Mouse (Mus musculus) gastrocnemius, postnatal 25 days (tissue): Measurements from ENCODE around the gene Chd6. TPM values are rescaled to one million over a fixed set of nuclear protein-coding genes. Genes with fewer than 3 reads are reported as not detected.
A peak's percentile ranks its signal among the peaks of the same experiment; 100 is the strongest.

Source experiments
- DNase-seq: peaks from one replicate; pipeline ENCODE4 v3.0.0; 2022
- total RNA-seq, 2 experiments: library from RNA; stranded (reverse); gene quantifications; 1 replicate in 1 of 2; 2 replicates in 1 of 2; pipeline ENCODE4 v1.2.3; 2021

Chd6 gene
- total RNA-seq, 2 experiments from 2014 or later: 11.5 to 12.2 TPM

GRCm38 (mm10) chr2:160932325-160932724 is 176.6 kb downstream of the Chd6 start:
- peak; percentile 81 for DNase-seq

- DNase-seq: no peak
These were observed 177.5 kb downstream of the Chd6 start for GRCm38 (mm10) chr2:160931378-160931777.

GRCm38 (mm10) chr2:160925203-160925602 is 183.7 kb downstream of the Chd6 start:
- DNase-seq: peak; percentile 62

DNA sequence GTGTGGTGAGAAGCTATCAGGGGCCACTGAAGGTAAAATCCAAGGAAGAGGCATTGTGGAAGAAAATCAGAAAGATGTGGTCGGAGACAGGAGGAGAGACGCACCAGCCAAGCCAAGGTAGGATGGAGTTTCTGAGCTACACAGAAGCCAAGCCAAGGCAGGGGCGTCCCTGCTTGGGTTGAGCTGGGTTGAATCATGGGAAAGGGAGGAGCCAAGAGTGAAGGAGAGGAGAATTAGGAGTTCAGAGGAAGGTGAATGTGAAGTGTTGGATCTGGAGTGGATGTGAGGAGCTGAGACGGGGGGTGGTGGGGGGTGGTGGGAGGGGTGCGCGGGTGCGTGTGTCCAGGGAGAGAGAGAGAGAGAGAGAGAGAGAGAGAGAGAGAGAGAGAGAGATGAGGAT is 187.6 kb downstream of the Chd6 start:
- no peak for DNase-seq

DNA sequence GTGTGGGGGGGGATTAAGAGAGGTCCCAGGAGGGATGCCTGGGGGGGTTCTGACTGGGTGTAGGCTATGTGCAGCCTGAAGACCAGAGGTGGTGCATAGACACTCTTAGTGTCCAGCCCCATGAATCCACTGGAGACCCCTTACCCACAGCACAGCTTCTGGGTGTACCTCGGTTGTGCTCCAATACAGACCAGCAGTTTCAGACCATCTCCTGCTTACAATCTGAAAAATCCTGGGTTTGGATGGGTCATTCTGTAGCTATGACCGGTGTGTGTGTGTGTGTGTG is 190.0 kb downstream of the Chd6 start:
- no peak for DNase-seq

DNA sequence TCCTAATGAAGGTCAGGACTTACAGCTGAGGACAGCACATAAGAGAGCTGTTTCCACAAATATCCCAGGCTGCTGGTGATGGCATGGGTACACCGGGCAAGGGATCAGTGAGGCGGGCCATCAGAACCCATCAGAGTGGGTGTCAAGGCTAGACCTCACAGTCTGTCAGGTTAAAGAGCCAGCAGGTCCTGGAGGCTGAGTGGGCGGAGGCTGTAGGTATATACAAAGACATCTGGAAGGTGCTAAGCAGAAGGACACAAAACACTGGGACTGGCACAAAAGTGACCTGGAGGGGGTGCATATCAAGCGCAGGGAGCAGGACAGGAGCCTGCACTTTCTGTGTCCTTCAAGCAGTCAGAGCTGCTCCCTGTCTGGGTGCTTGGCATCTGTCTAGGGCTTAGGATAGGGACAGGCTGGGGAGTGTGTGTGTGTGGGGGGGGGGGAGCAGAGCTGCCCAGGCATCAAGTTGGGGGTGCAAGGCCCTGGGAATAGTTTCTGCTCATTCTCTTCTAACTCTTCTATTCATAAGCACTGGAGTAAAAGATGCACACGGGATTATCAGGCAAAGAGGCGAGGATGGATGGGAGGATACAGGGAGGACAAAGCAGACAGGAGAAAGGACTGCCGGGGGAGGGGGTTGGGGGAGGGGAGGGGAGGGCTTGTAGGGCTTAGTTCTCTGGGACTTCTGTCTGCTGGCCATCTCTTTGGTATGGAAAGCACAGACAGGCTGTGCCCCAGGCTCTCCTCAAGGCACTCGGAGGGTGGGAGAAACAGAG is 190.5 kb downstream of the Chd6 start:
- DNase-seq: no peak

DNA sequence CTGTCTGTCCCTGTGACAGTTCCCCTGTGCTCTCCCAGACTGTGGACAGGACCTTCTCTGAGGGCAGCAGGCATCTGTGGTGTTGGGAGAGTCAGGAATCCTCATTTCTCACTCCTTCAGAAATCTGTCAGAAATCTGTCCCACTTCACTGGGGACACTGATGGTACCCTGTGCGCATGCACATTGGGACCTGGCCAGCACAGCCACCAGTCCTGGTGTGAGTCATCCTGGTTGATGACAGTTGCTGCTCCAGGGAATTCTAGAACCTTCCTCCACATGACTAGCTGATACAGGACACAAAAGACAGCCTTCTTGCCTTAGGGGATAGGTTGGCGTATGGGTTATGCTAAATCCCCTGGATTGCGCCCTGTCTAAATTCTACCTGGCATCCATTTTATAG is 191.6 kb downstream of the Chd6 start:
- no peak for DNase-seq

- no peak for DNase-seq
These were observed 192.2 kb downstream of the Chd6 start for GRCm38 (mm10) chr2:160916714-160917113.

GRCm38 (mm10) chr2:160915821-160916610 is 192.9 kb downstream of the Chd6 start:
- DNase-seq: no peak

DNA sequence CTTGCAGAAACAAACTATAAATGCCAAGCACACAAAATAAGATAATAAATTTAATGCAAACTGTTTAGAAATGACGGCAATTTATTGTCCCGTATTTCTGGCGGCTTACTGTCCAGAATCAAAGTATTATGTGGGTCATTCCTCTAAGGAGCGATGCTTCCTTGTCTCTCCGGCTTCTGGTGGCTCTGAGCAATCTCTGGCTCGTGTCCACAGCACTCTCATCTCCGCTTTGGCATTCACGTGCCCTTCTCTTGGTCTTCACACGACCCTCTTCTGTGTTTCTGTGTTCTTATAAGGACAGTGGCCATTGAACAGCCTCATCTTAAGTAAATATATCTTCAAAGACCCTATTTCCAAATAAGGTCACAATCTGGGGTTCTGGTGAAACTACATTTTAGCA is 194.2 kb downstream of the Chd6 start:
- DNase-seq: no peak

- DNase-seq: no peak
These were observed 196.6 kb downstream of the Chd6 start, which contains the start of gene Emilin3 for GRCm38 (mm10) chr2:160912231-160912671. Gene Emilin3 (minus strand): TSS chr2:160912328.

GRCm38 (mm10) chr2:160911558-160912201 is 197.2 kb downstream of the Chd6 start:
- DNase-seq: no peak

DNA sequence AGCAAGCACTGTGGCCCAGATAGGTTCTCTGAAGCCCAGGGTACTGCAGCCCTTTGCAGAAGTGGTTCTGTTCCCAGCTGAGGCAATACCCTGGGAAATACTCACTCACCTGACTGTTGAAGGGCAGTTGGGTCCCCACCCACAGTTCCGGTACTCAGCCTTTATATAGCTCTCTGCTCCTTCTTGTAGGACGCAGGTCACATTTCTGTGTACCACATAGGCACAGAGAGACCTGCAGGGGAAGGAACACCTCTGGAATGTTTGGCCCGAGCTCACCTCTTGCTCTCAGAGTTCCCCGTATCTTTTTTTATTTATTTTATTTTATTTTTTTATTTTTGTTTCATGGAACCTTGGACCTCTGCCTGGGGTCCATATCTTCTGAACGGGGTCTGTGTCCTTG is 198.2 kb downstream of the Chd6 start:
- no peak for DNase-seq

- no peak for DNase-seq
These were observed 200.3 kb downstream of the Chd6 start for GRCm38 (mm10) chr2:160908607-160909006.

DNA sequence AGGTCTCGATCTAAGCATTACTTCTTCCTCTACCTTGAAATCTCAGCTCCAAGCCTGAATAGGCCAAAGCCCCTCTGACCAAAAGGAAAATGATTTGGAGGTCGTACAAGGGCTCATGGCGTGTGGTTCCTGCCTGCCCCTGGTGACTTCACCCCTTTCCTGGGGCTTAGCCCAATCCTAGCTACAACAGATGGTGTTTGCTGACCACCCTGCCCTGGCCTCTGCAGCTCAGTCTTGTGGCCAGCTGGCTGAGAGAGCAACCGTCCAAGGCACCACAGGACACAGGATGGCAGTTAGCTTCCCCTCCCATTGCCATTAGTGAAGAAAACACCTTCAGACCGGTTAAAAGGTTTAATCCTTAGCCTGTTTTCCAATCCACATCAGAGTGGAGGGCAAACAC is 202.8 kb downstream of the Chd6 start:
- DNase-seq: no peak

GRCm38 (mm10) chr2:160905301-160905700 is 203.6 kb downstream of the Chd6 start:
- no peak for DNase-seq

- DNase-seq: peak; percentile 27
These were observed 207.0 kb downstream of the Chd6 start for GRCm38 (mm10) chr2:160901656-160902412.

Other genes starting within 250 kb of the Chd6 start
- 10 to 100 TPM; 25.8 TPM for gene Zhx3, start 236.1 kb downstream of the Chd6 start, total RNA-seq
- 1 to 10 TPM; 3.7 to 4.9 TPM for gene Lpin3, start 228.4 kb downstream of the Chd6 start, total RNA-seq
- under 1 TPM; 0.21 to 0.79 TPM for gene Emilin3, start 196.7 kb downstream of the Chd6 start, total RNA-seq